Mouse (Mus musculus): ENCODE results near the gene Arid1b. TPM values are rescaled to one million over a fixed set of nuclear protein-coding genes. Genes with fewer than 3 reads are reported as not detected.
A peak's percentile ranks its signal among the peaks of the same experiment; 100 is the strongest.

Gene Arid1b
- polyA plus RNA-seq, 1 experiment from 2014 or later: 2.2 TPM

- Histone ChIP-seq H3K27me3 (ENCODE audit: insufficient read depth, low read length) (no peaks in the 10 kb centered on the region), H3K4me1 (ENCODE audit: insufficient read depth) (peaks cover 66% of the 10 kb centered on the region), H3K4me2 (ENCODE audit: low read depth, low read length) (no peak overlapping the region), H3K9me3 (ENCODE audit: low read length) (no peaks in the 10 kb centered on the region), H3K9ac (replicated peaks) (no peak overlapping the region), H3K4me3 (ENCODE audit: low read depth, low read length) (no peak overlapping the region), H3K36me3 (replicated peaks; ENCODE audit: insufficient read depth, low read length) (no peaks in the 10 kb centered on the region), H3K27ac (ENCODE audit: low read depth) (0 out of 2 replicates have a peak overlapping the region, but pooled peaks have one; percentile 3)
- ATAC-seq (no peak), DNase-seq (no peak)
- WGBS (ENCODE audit: insufficient replicate concordance): 70% methylated on average over 5 of the region's 5 CpGs
- TF ChIP-seq EP300 (IDR thresholded peaks at IDR 0.05; ENCODE audit: low read depth) (no peak), CTCF (IDR thresholded peaks at IDR 0.05; ENCODE audit: low read depth) (no peak)
These were observed 14.6 kb downstream of the Arid1b start for GRCm38 (mm10) chr17:5008761-5009160.

GRCm38 (mm10) chr17:5009526-5010260 is 15.6 kb downstream of the Arid1b start:
- H3K4me3 ChIP-seq (ENCODE audit: low read depth, low read length): no peak overlapping the region
- H3K9me3 ChIP-seq (ENCODE audit: low read length): no peaks in the 10 kb centered on the region
- H3K36me3 ChIP-seq (replicated peaks; ENCODE audit: insufficient read depth, low read length): no peaks in the 10 kb centered on the region
- ATAC-seq (no peak), DNase-seq (no peak)
- TF ChIP-seq CTCF (IDR thresholded peaks at IDR 0.05; ENCODE audit: low read depth) (no peak), EP300 (IDR thresholded peaks at IDR 0.05; ENCODE audit: low read depth) (no peak)
- no peak overlapping the region for H3K9ac ChIP-seq (replicated peaks)
- H3K4me1 ChIP-seq (ENCODE audit: insufficient read depth): peaks cover 62% of the 10 kb centered on the region
- H3K4me2 ChIP-seq (ENCODE audit: low read depth, low read length): no peak overlapping the region
- no peaks in the 10 kb centered on the region for H3K27me3 ChIP-seq (ENCODE audit: insufficient read depth, low read length)
- WGBS (ENCODE audit: insufficient replicate concordance): 63% methylated on average over 12 of the region's 12 CpGs
- no peak overlapping the region for H3K27ac ChIP-seq (ENCODE audit: low read depth)

GRCm38 (mm10) chr17:5010781-5011180 is 16.6 kb downstream of the Arid1b start:
- 54% methylated on average over 7 of the region's 7 CpGs for WGBS (ENCODE audit: insufficient replicate concordance)
- DNase-seq: no peak

GRCm38 (mm10) chr17:5012091-5012490 is 18.0 kb downstream of the Arid1b start:
- ATAC-seq: no peak
- Histone ChIP-seq H3K9me3 (ENCODE audit: low read length) (no peaks in the 10 kb centered on the region), H3K36me3 (replicated peaks; ENCODE audit: insufficient read depth, low read length) (no peaks in the 10 kb centered on the region), H3K4me2 (ENCODE audit: low read depth, low read length) (no peak overlapping the region), H3K27me3 (ENCODE audit: insufficient read depth, low read length) (no peaks in the 10 kb centered on the region), H3K9ac (replicated peaks) (no peak overlapping the region), H3K27ac (ENCODE audit: low read depth) (0 out of 2 replicates have a peak overlapping the region, but pooled peaks have one; percentile 14), H3K4me3 (ENCODE audit: low read depth, low read length) (no peak overlapping the region), H3K4me1 (ENCODE audit: insufficient read depth) (peaks cover 47% of the 10 kb centered on the region)
- TF ChIP-seq CTCF (IDR thresholded peaks at IDR 0.05; ENCODE audit: low read depth) (no peak), EP300 (IDR thresholded peaks at IDR 0.05; ENCODE audit: low read depth) (no peak)
- WGBS (ENCODE audit: insufficient replicate concordance): 73% methylated on average over 3 of the region's 3 CpGs
- DNase-seq: no peak

More at GRCm38 (mm10) chr17:5010781-5011180, 16.6 kb downstream of the Arid1b start:
- Histone ChIP-seq H3K4me2 (ENCODE audit: low read depth, low read length) (no peak overlapping the region), H3K27ac (ENCODE audit: low read depth) (no peak overlapping the region), H3K9ac (replicated peaks) (no peak overlapping the region), H3K4me1 (ENCODE audit: insufficient read depth) (peaks cover 56% of the 10 kb centered on the region), H3K36me3 (replicated peaks; ENCODE audit: insufficient read depth, low read length) (no peaks in the 10 kb centered on the region), H3K27me3 (ENCODE audit: insufficient read depth, low read length) (no peaks in the 10 kb centered on the region), H3K4me3 (ENCODE audit: low read depth, low read length) (no peak overlapping the region), H3K9me3 (ENCODE audit: low read length) (no peaks in the 10 kb centered on the region)
- ATAC-seq: no peak
- TF ChIP-seq EP300 (IDR thresholded peaks at IDR 0.05; ENCODE audit: low read depth): no peak
- no peak for TF ChIP-seq CTCF (IDR thresholded peaks at IDR 0.05; ENCODE audit: low read depth)

GRCm38 (mm10) chr17:5012517-5012916 is 18.4 kb downstream of the Arid1b start:
- Histone ChIP-seq H3K4me3 (ENCODE audit: low read depth, low read length) (no peak overlapping the region), H3K36me3 (replicated peaks; ENCODE audit: insufficient read depth, low read length) (no peaks in the 10 kb centered on the region), H3K9ac (replicated peaks) (no peak overlapping the region), H3K4me2 (ENCODE audit: low read depth, low read length) (0 out of 2 replicates have a peak overlapping the region, but pooled peaks have one; percentile 10), H3K9me3 (ENCODE audit: low read length) (no peaks in the 10 kb centered on the region), H3K4me1 (ENCODE audit: insufficient read depth) (peaks cover 43% of the 10 kb centered on the region), H3K27ac (ENCODE audit: low read depth) (peak overlapping the region; percentile 19; the same call in 1 of the 2 replicates), H3K27me3 (ENCODE audit: insufficient read depth, low read length) (no peaks in the 10 kb centered on the region)
- WGBS (ENCODE audit: insufficient replicate concordance): 56% methylated on average over 4 of the region's 4 CpGs
- ATAC-seq (peak; percentile 32; the same call in 1 of the 2 replicates), DNase-seq (no peak)
- TF ChIP-seq EP300 (IDR thresholded peaks at IDR 0.05; ENCODE audit: low read depth): no peak
- no peak for TF ChIP-seq CTCF (IDR thresholded peaks at IDR 0.05; ENCODE audit: low read depth)

- 66% methylated on average over 23 of the region's 23 CpGs for WGBS (ENCODE audit: insufficient replicate concordance)
- ATAC-seq (peak; percentile 63), DNase-seq (peak; percentile 47)
- Histone ChIP-seq H3K4me3 (ENCODE audit: low read depth, low read length) (no peak overlapping the region), H3K4me2 (ENCODE audit: low read depth, low read length) (peak overlapping the region; percentile 8), H3K9me3 (ENCODE audit: low read length) (no peaks in the 10 kb centered on the region), H3K27ac (ENCODE audit: low read depth) (peak overlapping the region; percentile 66), H3K4me1 (ENCODE audit: insufficient read depth) (peaks cover 29% of the 10 kb centered on the region), H3K27me3 (ENCODE audit: insufficient read depth, low read length) (no peaks in the 10 kb centered on the region), H3K36me3 (replicated peaks; ENCODE audit: insufficient read depth, low read length) (no peaks in the 10 kb centered on the region), H3K9ac (replicated peaks) (no peak overlapping the region; the same call in 1 of the 2 replicates)
- TF ChIP-seq EP300 (IDR thresholded peaks at IDR 0.05; ENCODE audit: low read depth) (no peak), CTCF (IDR thresholded peaks at IDR 0.05; ENCODE audit: low read depth) (no peak)
These were observed 20.3 kb downstream of the Arid1b start for GRCm38 (mm10) chr17:5014327-5014957.

All from liver, postnatal 0 days (tissue).